Mouse (Mus musculus) cerebellum, adult (tissue): ENCODE measurements around the gene Gpr55.

Experiments used
- ATAC-seq: cut with Nextera tagmentation; 2 replicates; pipeline ENCODE4 v1.9.2; 2017; ENCODE audit warnings: mild to moderate bottlenecking, moderate library complexity, mixed read lengths; ENCODE audit not compliant: insufficient number of reproducible peaks, low FRiP score, low TSS enrichment

Gpr55 gene

GRCm38 (mm10) chr1:85959129-85959888 lies 1.5 kb downstream of the Gpr55 start:
- ATAC-seq: no peak

- ATAC-seq: no peak
Measured at GRCm38 (mm10) chr1:85957942-85958619, 2.7 kb downstream of the Gpr55 start.

- ATAC-seq: no peak
Measured at GRCm38 (mm10) chr1:85957290-85957689, 3.5 kb downstream of the Gpr55 start.

GRCm38 (mm10) chr1:85955150-85955549 lies 5.7 kb downstream of the Gpr55 start:
- ATAC-seq: no peak

- ATAC-seq: no peak
Measured at GRCm38 (mm10) chr1:85949085-85949684, 11.6 kb downstream of the Gpr55 start.

GRCm38 (mm10) chr1:85942318-85942717 lies 18.5 kb downstream of the Gpr55 start:
- no peak for ATAC-seq

GRCm38 (mm10) chr1:85937323-85937722 lies 23.5 kb downstream of the Gpr55 start:
- ATAC-seq: no peak

GRCm38 (mm10) chr1:85936265-85936664 lies 24.5 kb downstream of the Gpr55 start:
- no peak for ATAC-seq

GRCm38 (mm10) chr1:85935148-85935852 lies 25.5 kb downstream of the Gpr55 start:
- no peak for ATAC-seq

GRCm38 (mm10) chr1:85934560-85934959 lies 26.2 kb downstream of the Gpr55 start:
- ATAC-seq: no peak

- ATAC-seq: no peak
Measured at GRCm38 (mm10) chr1:85933631-85934465, 27.0 kb downstream of the Gpr55 start.

GRCm38 (mm10) chr1:85933226-85933625 lies 27.6 kb downstream of the Gpr55 start:
- ATAC-seq: no peak

- no peak for ATAC-seq
Measured at GRCm38 (mm10) chr1:85931170-85931569, 29.6 kb downstream of the Gpr55 start.

GRCm38 (mm10) chr1:85929406-85929805 lies 31.4 kb downstream of the Gpr55 start:
- no peak for ATAC-seq

- ATAC-seq: no peak
Measured at GRCm38 (mm10) chr1:85928688-85929065, 32.1 kb downstream of the Gpr55 start.

GRCm38 (mm10) chr1:85928057-85928687 lies 32.6 kb downstream of the Gpr55 start, which contains the start of gene 4933407L21Rik:
4933407L21Rik (plus strand) TSS chr1:85928483.
- ATAC-seq: peak; percentile 52; the same call in 1 of the 2 replicates

GRCm38 (mm10) chr1:85925183-85925582 lies 35.6 kb downstream of the Gpr55 start:
- no peak for ATAC-seq

GRCm38 (mm10) chr1:85922865-85923211 lies 38.0 kb downstream of the Gpr55 start:
- no peak for ATAC-seq

GRCm38 (mm10) chr1:85922127-85922864 lies 38.5 kb downstream of the Gpr55 start:
- peak; percentile 58; the same call in 1 of the 2 replicates for ATAC-seq
